Mouse (Mus musculus): ENCODE results near the gene H2afy.

Gene H2afy

GRCm38 (mm10) chr13:56136200-56136599 is at the start of gene H2afy:
Gene H2afy, minus strand, starts transcription at chr13:56136361.
- no peak for DNase-seq

GRCm38 (mm10) chr13:56183687-56184086 is 47.5 kb upstream of the H2afy start:
- no peak for DNase-seq

- DNase-seq: no peak
Measured at GRCm38 (mm10) chr13:56181424-56181823, 45.3 kb upstream of the H2afy start.

GRCm38 (mm10) chr13:56178416-56179035 is 42.4 kb upstream of the H2afy start, which contains the start of gene Tifab:
Gene Tifab, minus strand, starts transcription at chr13:56178885.
- DNase-seq: peak; percentile 22

- DNase-seq: peak; percentile 69
Measured at GRCm38 (mm10) chr13:56176310-56176709, 40.1 kb upstream of the H2afy start.

GRCm38 (mm10) chr13:56175848-56176247 is 39.7 kb upstream of the H2afy start:
- peak; percentile 74 for DNase-seq

- peak; percentile 37 for DNase-seq
Measured at GRCm38 (mm10) chr13:56172901-56173545, 36.9 kb upstream of the H2afy start.

GRCm38 (mm10) chr13:56172106-56172505 is 35.9 kb upstream of the H2afy start:
- no peak for DNase-seq

GRCm38 (mm10) chr13:56168403-56168781 is 32.2 kb upstream of the H2afy start:
- no peak for DNase-seq

GRCm38 (mm10) chr13:56167446-56168402 is 31.6 kb upstream of the H2afy start:
- peak; percentile 58 for DNase-seq

GRCm38 (mm10) chr13:56165561-56165960 is 29.4 kb upstream of the H2afy start:
- no peak for DNase-seq

GRCm38 (mm10) chr13:56164372-56164771 is 28.2 kb upstream of the H2afy start:
- DNase-seq: peak; percentile 2

- peak; percentile 1 for DNase-seq
Measured at GRCm38 (mm10) chr13:56163751-56164150, 27.6 kb upstream of the H2afy start.

GRCm38 (mm10) chr13:56162859-56163258 is 26.7 kb upstream of the H2afy start:
- DNase-seq: peak; percentile 1

- DNase-seq: no peak
Measured at GRCm38 (mm10) chr13:56159614-56160363, 23.6 kb upstream of the H2afy start.

GRCm38 (mm10) chr13:56159016-56159601 is 22.9 kb upstream of the H2afy start:
- peak; percentile 53 for DNase-seq

GRCm38 (mm10) chr13:56155671-56156070 is 19.5 kb upstream of the H2afy start:
- DNase-seq: no peak

GRCm38 (mm10) chr13:56155048-56155447 is 18.9 kb upstream of the H2afy start:
- no peak for DNase-seq

GRCm38 (mm10) chr13:56152773-56153460 is 16.8 kb upstream of the H2afy start:
- no peak for DNase-seq

GRCm38 (mm10) chr13:56151404-56152226 is 15.5 kb upstream of the H2afy start:
- peak; percentile 84 for DNase-seq

- peak; percentile 82 for DNase-seq
Measured at GRCm38 (mm10) chr13:56145523-56145922, 9.4 kb upstream of the H2afy start.
